Mouse (Mus musculus) midbrain, embryonic 13.5 days (tissue): ENCODE data around the gene Myoz1. TPM values are rescaled to one million over a fixed set of nuclear protein-coding genes. Genes with fewer than 3 reads are reported as not detected.
A peak's percentile ranks its signal among the peaks of the same experiment; 100 is the strongest.
"Not testable (repeated sequence)": the region's sequence is repeated elsewhere in the genome, so short reads cannot be mapped to it uniquely, and the experiment has no call there.

Experiments used
- ATAC-seq: fragments of 200-750 bp; cut with Nextera tagmentation; 2 replicates; pipeline ENCODE4 v1.8.0; 2017; ENCODE audit warnings: mild to moderate bottlenecking, moderate TSS enrichment, moderate library complexity
- H3K27ac ChIP-seq: fragments of 300-500 bp; sonication (generic); 2 replicates; pipeline ENCODE4 v1.5.1; 2015; ENCODE audit warnings: inconsistent platforms, mild to moderate bottlenecking, moderate library complexity
- H3K27me3 ChIP-seq: fragments of 300-500 bp; sonication (generic); 2 replicates; pipeline ENCODE4 v1.6.1; 2015; ENCODE audit warnings: mild to moderate bottlenecking, inconsistent platforms
- H3K36me3 ChIP-seq: fragments of 300-500 bp; sonication (generic); 2 replicates; pipeline ENCODE4 v1.6.1; 2015; ENCODE audit warnings: mild to moderate bottlenecking, inconsistent platforms
- H3K4me1 ChIP-seq: fragments of 300-500 bp; sonication (generic); replicated peaks from 2 replicates; pipeline ENCODE4 v1.6.1; 2015; ENCODE audit warnings: inconsistent platforms
- H3K4me2 ChIP-seq: fragments of 300-500 bp; sonication (generic); replicated peaks from 2 replicates; pipeline ENCODE4 v1.6.1; 2015; ENCODE audit warnings: moderate library complexity, mild to moderate bottlenecking, inconsistent platforms
- H3K4me3 ChIP-seq: fragments of 300-500 bp; sonication (generic); replicated peaks from 2 replicates; pipeline ENCODE4 v1.5.1; 2015; ENCODE audit warnings: mild to moderate bottlenecking, inconsistent platforms
- H3K9ac ChIP-seq: fragments of 300-500 bp; sonication (generic); replicated peaks from 2 replicates; pipeline ENCODE4 v1.6.1; 2015; ENCODE audit warnings: mild to moderate bottlenecking, inconsistent platforms
- H3K9me3 ChIP-seq: fragments of 300-500 bp; sonication (generic); 2 replicates; pipeline ENCODE4 v1.6.1; 2016; ENCODE audit warnings: mild to moderate bottlenecking, inconsistent platforms
- WGBS: fragments of 180-500 bp; shearing (Covaris S2); methylation state at CpG from one replicate; pipeline ENCODE4 v1.1.7; 2015; 5-methylcytosine and 5-hydroxymethylcytosine counted together
- polyA plus RNA-seq: library from polyadenylated mRNA; unstranded; fragments of >200 nt; fragmentation: Nextera tagmentation; extraction: Ambion mirVana; gene quantifications from 2 replicates; pipeline ENCODE4 v1.2.1, GENCODE M21; 2015

Myoz1 gene
- polyA plus RNA-seq, 1 experiment from 2014 or later, result not detected

GRCm38 (mm10) chr14:20651000-20651399 lies 5.3 kb downstream of the Myoz1 start:
- no peak for ATAC-seq
- Histone ChIP-seq H3K9ac (no peak overlapping the region), H3K4me2 (no peak overlapping the region), H3K27me3 (no peaks in the 10 kb centered on the region), H3K27ac (no peak overlapping the region), H3K9me3 (no peaks in the 10 kb centered on the region), H3K4me3 (no peak overlapping the region), H3K36me3 (no peaks in the 10 kb centered on the region), H3K4me1 (no peaks in the 10 kb centered on the region)
- 68% methylated on average over 2 of the region's 2 CpGs for WGBS

DNA sequence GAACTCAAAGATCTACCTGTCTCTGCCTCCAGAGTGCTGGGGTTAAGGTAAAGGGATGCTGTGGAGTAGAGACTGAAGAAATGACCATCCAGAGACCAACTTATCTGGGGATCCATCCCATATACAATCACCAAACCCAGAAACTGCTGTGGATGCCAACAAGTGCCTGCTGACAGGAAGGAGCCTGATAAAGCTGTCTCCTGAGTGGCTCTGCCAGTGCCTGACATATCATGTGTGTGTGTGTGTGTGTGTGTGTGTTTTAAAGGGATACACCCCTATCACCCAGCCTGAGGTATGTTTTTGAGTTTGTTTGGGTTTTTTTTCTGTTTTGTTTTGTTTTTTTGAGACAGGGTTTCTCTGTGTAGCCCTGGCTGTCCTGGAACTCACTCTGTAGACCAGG lies 10.0 kb downstream of the Myoz1 start:
- H3K9ac ChIP-seq, result no peak overlapping the region
- no peak overlapping the region for H3K4me2 ChIP-seq
- no peaks in the 10 kb centered on the region for H3K9me3 ChIP-seq
- H3K27ac ChIP-seq, result no peak overlapping the region
- ATAC-seq, result no peak
- peaks cover 8% of the 10 kb centered on the region for H3K4me1 ChIP-seq
- H3K4me3 ChIP-seq, result no peak overlapping the region
- H3K27me3 ChIP-seq, result no peaks in the 10 kb centered on the region
- no peaks in the 10 kb centered on the region for H3K36me3 ChIP-seq

GRCm38 (mm10) chr14:20645547-20645946 lies 10.8 kb downstream of the Myoz1 start:
- H3K9ac ChIP-seq, result no peak overlapping the region
- no peak for ATAC-seq
- no peak overlapping the region for H3K4me3 ChIP-seq
- H3K36me3 ChIP-seq, result no peaks in the 10 kb centered on the region
- H3K27me3 ChIP-seq, result no peaks in the 10 kb centered on the region
- WGBS, result 39% methylated on average over 3 of the region's 3 CpGs
- H3K4me2 ChIP-seq, result no peak overlapping the region
- H3K4me1 ChIP-seq, result peaks cover 8% of the 10 kb centered on the region
- H3K27ac ChIP-seq, result no peak overlapping the region
- H3K9me3 ChIP-seq, result no peaks in the 10 kb centered on the region

GRCm38 (mm10) chr14:20641438-20641875 lies 14.9 kb downstream of the Myoz1 start:
- H3K9ac ChIP-seq, result peak overlapping the region; percentile 88
- peak overlapping the region; percentile 92 for H3K27ac ChIP-seq
- ATAC-seq, result no peak
- WGBS, result 11% methylated on average over 10 of the region's 10 CpGs
- H3K4me1 ChIP-seq, result peaks cover 17% of the 10 kb centered on the region
- H3K9me3 ChIP-seq, result no peaks in the 10 kb centered on the region
- H3K4me2 ChIP-seq, result peak overlapping the region; percentile 86
- peak overlapping the region; percentile 79 for H3K4me3 ChIP-seq
- H3K36me3 ChIP-seq, result no peaks in the 10 kb centered on the region
- no peaks in the 10 kb centered on the region for H3K27me3 ChIP-seq

DNA sequence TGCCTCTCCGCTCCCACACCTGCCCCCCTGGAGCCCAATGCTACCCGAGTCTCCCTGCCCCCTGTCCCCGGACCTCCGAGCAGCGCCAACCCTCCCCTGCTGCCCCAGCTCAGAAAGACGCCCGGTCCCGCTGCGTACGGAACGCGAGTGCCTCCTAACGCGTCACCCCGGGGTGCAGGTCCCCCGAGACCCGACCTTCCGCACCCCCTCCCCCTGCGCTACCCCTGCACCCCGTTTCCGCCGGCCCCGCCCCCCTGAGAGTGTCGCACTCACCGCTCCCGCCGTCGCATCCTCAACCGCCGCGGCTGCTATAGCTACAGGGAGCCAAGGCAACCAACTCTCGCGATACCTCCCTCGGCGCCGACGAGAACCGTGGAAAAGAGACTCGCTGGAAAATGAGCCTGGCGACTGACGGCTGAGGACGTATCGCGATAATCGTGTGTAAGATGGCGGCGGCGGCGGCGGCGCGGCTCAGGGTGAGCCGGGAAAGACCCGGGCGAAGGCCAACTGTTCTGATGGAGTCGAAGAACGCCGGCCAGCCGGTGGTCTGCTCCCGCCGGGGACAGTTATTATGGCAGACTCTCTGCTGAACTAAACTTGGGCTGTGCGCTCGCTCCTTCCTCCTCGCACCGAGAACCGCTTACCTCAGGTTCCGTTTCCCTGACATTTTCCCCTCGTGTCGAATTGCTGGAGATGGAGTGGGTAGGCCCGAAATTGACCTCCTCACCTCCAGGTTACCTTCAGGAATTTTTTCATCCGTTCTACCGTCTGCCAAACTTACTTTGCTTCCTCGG lies 15.5 kb downstream of the Myoz1 start, which contains the start of gene Usp54:
Gene Usp54 (minus strand): TSS at position 420 of the 794 bp plus-strand sequence.
- H3K9ac ChIP-seq, result peak within 1 kb of the TSS; percentile 88
- H3K4me1 ChIP-seq, result peaks cover 17% of the 10 kb centered on the region
- peak within 1 kb of the TSS; percentile 79 for H3K4me3 ChIP-seq
- no peaks in the 10 kb centered on the region for H3K27me3 ChIP-seq
- peak; percentile 97 for ATAC-seq
- peak within 1 kb of the TSS; percentile 86 for H3K4me2 ChIP-seq
- peak within 1 kb of the TSS; percentile 92 for H3K27ac ChIP-seq
- no peaks in the 10 kb centered on the region for H3K36me3 ChIP-seq
- no peaks in the 10 kb centered on the region for H3K9me3 ChIP-seq
- WGBS, result under 1% methylated on average over 68 of the region's 73 CpGs

DNA sequence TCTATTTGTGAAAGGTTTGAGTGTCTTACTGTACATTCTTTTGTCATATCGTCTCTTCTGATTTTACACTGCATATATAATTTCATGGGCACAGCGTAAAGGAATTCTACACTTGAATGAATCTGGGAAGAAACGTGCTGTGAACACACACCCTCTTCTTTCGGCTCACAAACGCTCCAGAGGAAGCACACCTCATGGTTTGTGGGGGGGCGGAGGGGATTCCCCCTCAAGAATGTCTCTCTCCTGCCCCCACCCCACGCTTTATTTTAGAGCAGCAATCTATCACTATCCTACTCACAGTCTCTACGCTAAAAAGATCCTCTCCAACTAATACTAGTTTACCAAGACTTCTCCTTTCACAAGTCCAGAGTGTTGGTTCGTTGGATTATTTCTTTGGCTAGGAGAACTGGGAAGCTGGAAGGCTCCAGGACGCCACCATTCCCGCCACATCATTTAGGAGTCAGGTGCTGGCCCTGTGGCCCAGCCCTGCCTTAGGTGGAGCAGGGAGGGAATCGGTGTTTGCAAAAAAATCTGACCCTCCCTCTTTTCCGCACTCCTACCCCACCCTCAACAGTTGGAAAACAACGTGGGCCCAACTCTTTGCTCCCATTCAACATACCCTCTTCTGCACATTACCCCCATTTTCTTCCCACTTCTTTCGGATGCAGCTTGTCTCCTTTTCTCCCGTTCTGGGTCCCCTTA lies 16.3 kb downstream of the Myoz1 start:
- H3K9me3 ChIP-seq, result no peaks in the 10 kb centered on the region
- H3K4me3 ChIP-seq, result peak overlapping the region; percentile 79
- 3% methylated on average over 16 of the region's 16 CpGs for WGBS
- peaks cover 17% of the 10 kb centered on the region for H3K4me1 ChIP-seq
- H3K4me2 ChIP-seq, result peak overlapping the region; percentile 86
- peak overlapping the region; percentile 88 for H3K9ac ChIP-seq
- H3K27ac ChIP-seq, result peak overlapping the region; percentile 77
- H3K36me3 ChIP-seq, result no peaks in the 10 kb centered on the region
- ATAC-seq, result peak; percentile 75
- no peaks in the 10 kb centered on the region for H3K27me3 ChIP-seq

- Histone ChIP-seq H3K27ac (no peak overlapping the region), H3K4me2 (no peak overlapping the region), H3K4me1 (peaks cover 17% of the 10 kb centered on the region), H3K9ac (no peak overlapping the region), H3K27me3 (no peaks in the 10 kb centered on the region), H3K9me3 (no peaks in the 10 kb centered on the region), H3K4me3 (no peak overlapping the region), H3K36me3 (no peaks in the 10 kb centered on the region)
- no peak for ATAC-seq
- WGBS, result 95% methylated on average over 6 of the region's 6 CpGs
Observed at GRCm38 (mm10) chr14:20638702-20639101, 17.6 kb downstream of the Myoz1 start.

DNA sequence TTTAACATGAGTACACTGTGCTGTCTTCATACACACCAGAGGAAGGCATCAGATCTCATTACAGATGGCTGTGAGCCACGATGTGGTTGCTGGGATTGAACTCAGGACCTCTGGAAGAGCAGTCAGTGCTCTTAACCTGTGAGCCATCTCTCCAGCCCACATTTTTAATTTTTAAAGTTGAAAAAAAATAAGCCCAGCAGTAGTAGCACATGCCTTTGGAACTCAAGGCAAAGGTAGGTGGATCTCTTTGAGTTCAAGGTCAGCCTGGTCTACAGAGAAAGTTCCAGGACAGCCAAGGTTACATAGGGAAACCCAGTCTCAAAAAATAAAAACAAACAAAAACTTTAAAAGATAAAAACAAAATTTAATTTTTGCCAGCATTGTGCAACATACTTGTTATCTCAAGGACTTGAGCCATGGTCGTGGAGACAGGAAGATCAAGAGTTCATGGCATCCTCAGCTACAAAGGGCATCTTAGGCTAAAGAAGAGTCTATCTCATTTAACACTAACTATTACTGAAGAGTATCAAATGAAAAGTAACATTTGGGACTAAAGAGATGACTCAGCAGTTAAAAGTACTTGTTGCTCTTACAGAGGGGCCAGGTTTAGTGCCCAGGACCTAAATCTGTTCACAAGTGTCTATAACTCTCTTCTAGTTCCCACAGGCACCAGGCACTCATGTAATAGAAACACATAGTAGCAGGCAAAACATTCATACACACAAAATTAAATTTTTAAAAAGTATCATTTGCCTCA lies 18.3 kb downstream of the Myoz1 start:
- H3K27ac ChIP-seq, result no peak overlapping the region
- H3K27me3 ChIP-seq, result no peaks in the 10 kb centered on the region
- H3K4me2 ChIP-seq, result no peak overlapping the region
- no peaks in the 10 kb centered on the region for H3K36me3 ChIP-seq
- 97% methylated on average over 2 of the region's 2 CpGs for WGBS
- no peak for ATAC-seq
- no peak overlapping the region for H3K4me3 ChIP-seq
- H3K9ac ChIP-seq, result no peak overlapping the region
- H3K9me3 ChIP-seq, result no peaks in the 10 kb centered on the region
- peaks cover 17% of the 10 kb centered on the region for H3K4me1 ChIP-seq

DNA sequence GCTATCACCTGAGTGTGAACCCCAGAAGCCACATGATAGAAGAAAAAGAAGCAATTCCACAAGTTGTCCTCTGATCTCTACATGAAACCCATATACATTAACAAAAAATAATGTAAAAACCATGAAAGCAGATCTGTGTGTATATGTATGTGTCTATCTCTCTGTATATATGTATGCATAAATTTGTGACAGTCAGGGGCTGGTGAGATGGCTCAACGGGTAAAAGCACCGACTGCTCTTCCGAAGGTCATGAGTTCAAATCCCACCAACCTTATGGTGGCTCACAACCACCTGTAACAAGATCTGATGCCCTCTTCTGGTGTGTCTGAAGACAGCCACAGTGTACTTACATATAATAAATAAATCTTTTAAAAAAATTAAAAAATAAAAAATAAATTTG lies 19.4 kb downstream of the Myoz1 start:
- not testable (repeated sequence) for ATAC-seq, H3K36me3 ChIP-seq, H3K27me3 ChIP-seq, H3K27ac ChIP-seq, H3K4me3 ChIP-seq, H3K9ac ChIP-seq, H3K9me3 ChIP-seq, H3K4me2 ChIP-seq
- H3K4me1 ChIP-seq, result peaks cover 14% of the 10 kb centered on the region
- WGBS, result 95% methylated on average over 3 of the region's 3 CpGs

GRCm38 (mm10) chr14:20635546-20635945 lies 20.8 kb downstream of the Myoz1 start:
- no peak for ATAC-seq
- peaks cover 9% of the 10 kb centered on the region for H3K4me1 ChIP-seq
- no peak overlapping the region for H3K4me3 ChIP-seq
- no peaks in the 10 kb centered on the region for H3K9me3 ChIP-seq
- no peak overlapping the region for H3K27ac ChIP-seq
- no peaks in the 10 kb centered on the region for H3K27me3 ChIP-seq
- H3K36me3 ChIP-seq, result no peaks in the 10 kb centered on the region
- H3K9ac ChIP-seq, result no peak overlapping the region
- H3K4me2 ChIP-seq, result no peak overlapping the region
- 96% methylated on average over 2 of the region's 2 CpGs for WGBS

GRCm38 (mm10) chr14:20631253-20631652 lies 25.1 kb downstream of the Myoz1 start:
- ATAC-seq, result no peak
- no peaks in the 10 kb centered on the region for H3K4me1 ChIP-seq
- no peaks in the 10 kb centered on the region for H3K9me3 ChIP-seq
- 78% methylated on average over 4 of the region's 4 CpGs for WGBS
- no peak overlapping the region for H3K27ac ChIP-seq
- H3K4me3 ChIP-seq, result no peak overlapping the region
- H3K27me3 ChIP-seq, result no peaks in the 10 kb centered on the region
- no peak overlapping the region for H3K9ac ChIP-seq
- H3K4me2 ChIP-seq, result no peak overlapping the region
- no peaks in the 10 kb centered on the region for H3K36me3 ChIP-seq

- WGBS, result 87% methylated on average over 3 of the region's 3 CpGs
Observed at GRCm38 (mm10) chr14:20626971-20627370, 29.4 kb downstream of the Myoz1 start.

More at GRCm38 (mm10) chr14:20626971-20627370, 29.4 kb downstream of the Myoz1 start:
- Histone ChIP-seq H3K4me3 (no peak overlapping the region), H3K36me3 (no peaks in the 10 kb centered on the region), H3K9ac (no peak overlapping the region), H3K4me2 (no peak overlapping the region), H3K4me1 (no peaks in the 10 kb centered on the region), H3K27me3 (no peaks in the 10 kb centered on the region), H3K27ac (no peak overlapping the region), H3K9me3 (no peaks in the 10 kb centered on the region)
- no peak for ATAC-seq
